Mouse (Mus musculus): ENCODE measurements around the gene Trmt2a.

DNA sequence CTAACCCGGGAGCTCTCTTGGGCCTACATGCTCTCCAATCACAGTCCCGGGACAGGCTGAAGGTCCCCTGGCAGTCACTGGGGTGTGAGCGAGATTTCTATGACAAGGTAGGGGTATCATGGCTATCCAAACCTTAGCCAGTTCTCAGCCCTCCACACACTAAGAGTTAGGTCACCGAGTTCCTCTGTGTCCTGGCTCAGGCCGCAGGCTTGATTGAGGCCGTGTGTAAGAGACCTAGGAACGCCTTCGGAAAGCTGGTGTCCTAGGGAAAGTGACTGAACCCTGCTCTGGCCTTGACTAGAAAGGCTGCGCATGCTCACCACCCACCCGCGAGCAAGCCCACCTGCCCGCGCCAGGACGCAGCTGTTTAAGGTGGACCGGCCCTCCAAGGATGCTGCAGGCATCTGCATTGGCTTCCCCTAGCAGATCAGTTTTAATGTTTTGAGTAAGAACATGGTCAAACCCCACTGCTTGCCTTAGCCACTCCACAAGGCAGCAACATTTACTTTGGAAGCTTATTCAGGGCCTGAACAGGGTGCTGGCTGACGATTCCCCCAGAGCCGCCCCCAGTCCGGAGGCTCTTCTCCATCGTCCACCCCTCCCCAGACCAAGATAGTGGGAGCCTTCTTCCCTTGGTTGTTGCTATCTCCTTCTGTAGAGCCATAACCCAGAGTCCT is 13.0 kb upstream of the Trmt2a start:
- TF ChIP-seq GATA1 (IDR thresholded peaks at IDR 0.05; ENCODE audit: low read length) (no peak), TAL1 (IDR thresholded peaks at IDR 0.05; ENCODE audit: low read length) (no peak)

Data from erythroblast, embryonic 14.5 days (primary cell).